Mouse (Mus musculus) forebrain, embryonic 16.5 days (tissue): ENCODE measurements at regions not wholly inside any gene's neighbourhood (a gene's known extent, or its start where the extent isn't known, plus 50 kb on each side); places are given as distances from the start of the nearest gene placed in this dataset.
"Not testable (repeated sequence)": the region's sequence is repeated elsewhere in the genome, so short reads cannot be mapped to it uniquely, and the experiment has no call there.

Experiments used
- ATAC-seq: fragments of 200-750 bp; cut with Nextera tagmentation; 2 replicates; pipeline ENCODE4 v1.8.0; 2017; ENCODE audit warnings: mild to moderate bottlenecking, moderate library complexity
- H3K27ac ChIP-seq: fragments of 300-500 bp; sonication (generic); 2 replicates; pipeline ENCODE4 v1.5.1; 2014; ENCODE audit warnings: low read length, control low read depth
- H3K27me3 ChIP-seq: fragments of 300-500 bp; sonication (generic); replicated peaks from 2 replicates; pipeline ENCODE4 v1.6.1; 2014; ENCODE audit warnings: low read length; ENCODE audit not compliant: control insufficient read depth, insufficient read depth
- H3K36me3 ChIP-seq: fragments of 300-500 bp; sonication (generic); 2 replicates; pipeline ENCODE4 v1.6.1; 2014; ENCODE audit not compliant: control insufficient read depth, insufficient read depth
- H3K4me1 ChIP-seq: fragments of 300-500 bp; sonication (generic); replicated peaks from 2 replicates; pipeline ENCODE4 v1.6.1; 2014; ENCODE audit warnings: low read length; ENCODE audit not compliant: control insufficient read depth, insufficient read depth
- H3K4me2 ChIP-seq: fragments of 300-500 bp; sonication (generic); 2 replicates; pipeline ENCODE4 v1.6.1; 2014; ENCODE audit warnings: mild to moderate bottlenecking, low read length, control low read depth
- H3K4me3 ChIP-seq: fragments of 300-500 bp; sonication (generic); replicated peaks from 2 replicates; pipeline ENCODE4 v1.5.1; 2014; ENCODE audit warnings: mild to moderate bottlenecking, low read length, control low read depth
- H3K9ac ChIP-seq: fragments of 300-500 bp; sonication (generic); replicated peaks from 2 replicates; pipeline ENCODE4 v1.6.1; 2014; ENCODE audit warnings: low read depth, low read length, control low read depth
- H3K9me3 ChIP-seq: fragments of 300-500 bp; sonication (generic); 2 replicates; pipeline ENCODE4 v1.6.1; 2016; ENCODE audit warnings: low read length; ENCODE audit not compliant: control insufficient read depth
- WGBS: fragments of 180-500 bp; shearing (Covaris S2); extraction: QIAGEN DNeasy Blood & Tissue Kit; methylation state at CpG from one replicate; pipeline ENCODE4 v1.1.7; 2014; 5-methylcytosine and 5-hydroxymethylcytosine counted together

DNA sequence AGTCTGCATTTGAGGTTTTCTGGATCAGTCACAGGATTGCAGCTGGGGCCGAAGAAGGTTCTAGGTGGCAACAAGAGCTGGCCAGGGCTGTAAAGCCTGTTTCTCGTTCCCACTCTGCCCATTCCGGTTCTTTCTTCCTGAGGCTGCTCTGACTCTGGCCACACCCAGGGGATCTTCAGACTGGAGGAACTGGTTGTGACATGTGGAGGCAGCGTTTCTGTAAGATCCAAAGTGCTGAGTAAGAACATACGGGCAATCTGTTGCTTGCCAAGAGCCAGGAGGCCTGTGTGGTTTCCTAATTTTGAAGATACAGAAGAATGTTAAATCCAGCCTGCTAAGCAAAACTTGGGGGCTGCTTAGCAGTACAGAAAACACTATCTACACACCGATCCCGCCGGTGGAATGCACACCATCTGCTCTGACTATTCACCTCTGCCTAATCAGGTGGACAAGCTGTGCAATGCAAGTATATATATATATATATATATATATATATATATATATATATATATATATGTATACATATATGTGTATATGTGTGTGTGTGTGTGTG is 99.3 kb upstream of the Bmp2k start:
- Histone ChIP-seq H3K4me2 (no peak overlapping the region), H3K27me3 (no peaks in the 10 kb centered on the region), H3K4me3 (no peak overlapping the region), H3K9ac (no peak overlapping the region), H3K4me1 (no peaks in the 10 kb centered on the region), H3K9me3 (no peaks in the 10 kb centered on the region), H3K36me3 (no peaks in the 10 kb centered on the region), H3K27ac (no peak overlapping the region)
- WGBS = 71% methylated on average over 8 of the region's 8 CpGs
- no peak for ATAC-seq

DNA sequence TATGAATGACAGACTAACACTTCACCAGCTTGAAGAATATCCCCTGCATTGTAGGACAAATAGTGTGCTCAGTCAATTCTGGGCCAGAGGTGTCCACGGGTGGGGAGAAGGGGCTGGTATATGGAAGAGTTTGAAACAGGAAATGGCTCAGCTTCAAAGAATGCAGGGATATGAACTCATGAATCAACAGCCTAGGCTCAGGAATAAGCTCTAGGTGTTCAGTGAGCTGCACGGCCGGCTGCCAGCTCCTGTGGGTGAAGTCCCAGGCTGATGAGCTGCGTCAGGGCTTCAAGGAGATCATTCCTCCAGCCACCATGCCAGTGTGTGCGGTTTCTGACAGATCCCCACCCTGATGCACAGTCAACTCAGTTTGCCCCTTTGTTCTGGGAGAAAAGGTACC is 98.8 kb upstream of the Bmp2k start:
- Histone ChIP-seq H3K4me1 (no peaks in the 10 kb centered on the region), H3K36me3 (no peaks in the 10 kb centered on the region), H3K9me3 (no peaks in the 10 kb centered on the region), H3K27me3 (no peaks in the 10 kb centered on the region), H3K9ac (no peak overlapping the region), H3K4me2 (no peak overlapping the region), H3K4me3 (no peak overlapping the region), H3K27ac (no peak overlapping the region)
- 78% methylated on average over 5 of the region's 5 CpGs for WGBS
- no peak for ATAC-seq

DNA sequence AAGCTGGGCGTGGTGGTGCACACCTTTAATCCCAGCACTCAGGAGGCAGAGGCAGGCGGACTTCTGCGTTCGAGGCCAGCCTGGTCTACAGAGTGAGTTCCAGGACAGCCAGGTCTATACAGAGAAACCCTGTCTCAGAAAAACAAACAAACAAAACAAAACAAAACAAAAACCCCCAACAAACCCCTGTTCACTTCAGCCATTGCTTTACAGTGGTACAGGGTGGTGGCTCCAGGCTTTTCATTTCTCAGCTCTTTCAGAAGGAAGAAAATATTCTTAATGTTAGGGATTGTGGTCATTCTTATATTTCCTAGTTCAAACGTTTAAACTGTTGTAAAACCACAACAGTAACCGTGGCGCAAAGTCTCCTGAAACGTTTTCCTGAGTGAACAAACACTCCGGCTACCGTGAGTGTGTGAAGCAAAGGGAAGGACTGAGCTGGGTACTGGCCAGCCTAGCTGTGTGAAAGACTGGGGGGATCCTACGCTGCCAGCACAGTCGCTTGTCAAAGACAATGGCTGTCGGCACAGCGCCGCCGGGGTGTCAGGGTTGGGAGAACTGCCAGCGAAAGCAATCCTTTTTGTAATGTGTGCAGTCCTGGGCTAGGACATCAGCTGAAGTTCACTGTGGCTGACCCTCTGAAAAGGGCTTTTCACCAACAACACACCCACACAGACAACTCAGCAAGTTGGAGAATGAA is 91.8 kb upstream of the Bmp2k start:
- ATAC-seq = peak; percentile 96
- H3K9ac ChIP-seq = 0 out of 2 replicates have a peak overlapping the region, but pooled peaks have one; percentile 20
- H3K4me3 ChIP-seq = no peak overlapping the region
- H3K27me3 ChIP-seq = no peaks in the 10 kb centered on the region
- H3K4me1 ChIP-seq = peaks cover 9% of the 10 kb centered on the region
- H3K9me3 ChIP-seq = no peaks in the 10 kb centered on the region
- H3K27ac ChIP-seq = no peak overlapping the region
- H3K4me2 ChIP-seq = peak overlapping the region; percentile 41
- WGBS = 24% methylated on average over 17 of the region's 17 CpGs
- no peaks in the 10 kb centered on the region for H3K36me3 ChIP-seq

DNA sequence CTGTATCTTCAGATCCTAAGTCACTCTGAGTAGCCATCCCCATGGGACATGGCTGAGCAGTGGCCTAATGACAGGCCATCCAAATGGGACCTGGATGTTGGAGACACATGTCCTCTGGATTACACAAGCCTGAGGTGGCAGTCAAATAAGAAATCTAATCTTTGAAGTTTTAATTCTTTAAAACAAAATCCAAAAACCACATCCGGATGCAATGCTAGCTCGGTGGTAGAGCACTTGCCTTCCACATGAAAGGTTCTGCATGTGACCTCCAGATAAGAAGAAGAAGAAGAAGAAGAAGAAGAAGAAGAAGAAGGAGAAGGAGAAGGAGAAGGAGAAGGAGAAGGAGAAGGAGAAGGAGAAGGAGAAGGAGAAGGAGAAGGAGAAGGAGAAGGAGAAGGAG is 89.1 kb upstream of the Bmp2k start:
- 94% methylated on average over 2 of the region's 2 CpGs for WGBS
- ATAC-seq, H3K27ac ChIP-seq, H3K27me3 ChIP-seq, H3K36me3 ChIP-seq, H3K9ac ChIP-seq, H3K9me3 ChIP-seq, H3K4me3 ChIP-seq, H3K4me2 ChIP-seq: not testable (repeated sequence)
- H3K4me1 ChIP-seq = peaks cover 11% of the 10 kb centered on the region

DNA sequence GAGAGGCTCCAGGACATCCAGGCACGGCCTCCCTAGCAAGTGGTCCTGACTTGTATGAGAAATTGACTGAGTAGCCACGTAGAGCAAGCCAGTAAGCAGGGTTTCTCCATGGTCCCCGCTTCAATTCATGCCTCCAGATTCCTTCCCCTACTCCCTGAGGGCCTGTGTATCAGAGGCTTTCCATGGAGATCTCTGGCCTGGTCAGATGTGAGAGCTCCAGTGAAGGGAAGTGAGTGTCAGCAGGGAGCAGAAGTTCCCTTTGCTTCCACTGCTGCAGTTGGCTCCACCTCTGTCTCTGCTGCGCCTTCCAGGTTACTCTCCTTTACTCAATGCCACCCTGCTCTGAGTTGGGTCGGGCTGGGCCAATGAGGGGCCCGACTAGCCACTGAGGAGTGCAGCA is 88.3 kb upstream of the Bmp2k start:
- H3K4me2 ChIP-seq = no peak overlapping the region
- ATAC-seq = no peak
- H3K9ac ChIP-seq = no peak overlapping the region
- no peak overlapping the region for H3K27ac ChIP-seq
- no peaks in the 10 kb centered on the region for H3K27me3 ChIP-seq
- WGBS = 79% methylated on average over 6 of the region's 6 CpGs
- H3K36me3 ChIP-seq = no peaks in the 10 kb centered on the region
- H3K4me1 ChIP-seq = peaks cover 11% of the 10 kb centered on the region
- no peak overlapping the region for H3K4me3 ChIP-seq
- no peaks in the 10 kb centered on the region for H3K9me3 ChIP-seq

DNA sequence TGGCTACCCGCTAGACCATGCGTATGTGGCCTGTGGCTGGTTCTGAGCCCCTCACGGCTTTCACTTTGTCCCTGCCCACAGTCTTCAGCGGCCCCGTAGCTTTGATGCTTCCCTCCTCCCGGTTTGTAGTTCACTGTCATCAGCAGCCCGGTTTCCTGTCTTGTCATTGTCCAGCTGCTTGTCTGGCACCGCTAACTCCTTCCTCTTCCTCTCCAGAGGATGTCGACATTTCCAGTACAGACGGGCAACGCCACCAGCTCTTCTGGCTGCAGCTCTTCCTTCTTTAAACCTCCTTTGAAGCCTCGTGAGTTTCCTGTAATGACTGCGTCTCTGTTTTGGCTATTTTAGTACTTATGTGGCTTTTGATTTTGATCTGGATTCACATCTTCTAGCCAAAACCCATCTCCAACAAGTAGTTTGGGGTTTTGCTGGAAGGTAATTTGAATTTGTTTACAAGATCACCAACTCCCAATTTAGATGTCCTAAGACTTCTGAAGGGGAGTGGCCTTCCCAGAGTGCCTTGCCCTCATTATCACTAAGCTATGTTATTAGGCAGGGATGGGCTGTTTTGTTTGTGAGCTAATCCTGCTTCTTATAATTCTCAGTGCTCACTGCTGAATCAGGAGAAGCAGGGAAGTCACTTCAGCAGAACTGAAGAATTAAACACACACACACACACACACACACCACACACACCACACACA is 85.8 kb upstream of the Bmp2k start:
- Histone ChIP-seq H3K4me2 (no peak overlapping the region), H3K27me3 (no peaks in the 10 kb centered on the region), H3K9me3 (no peaks in the 10 kb centered on the region), H3K9ac (no peak overlapping the region), H3K36me3 (no peaks in the 10 kb centered on the region), H3K27ac (no peak overlapping the region), H3K4me3 (no peak overlapping the region), H3K4me1 (0 out of 2 replicates have a peak, but pooled peaks cover 2% of the 10 kb centered on the region)
- 51% methylated on average over 13 of the region's 13 CpGs for WGBS
- no peak for ATAC-seq

DNA sequence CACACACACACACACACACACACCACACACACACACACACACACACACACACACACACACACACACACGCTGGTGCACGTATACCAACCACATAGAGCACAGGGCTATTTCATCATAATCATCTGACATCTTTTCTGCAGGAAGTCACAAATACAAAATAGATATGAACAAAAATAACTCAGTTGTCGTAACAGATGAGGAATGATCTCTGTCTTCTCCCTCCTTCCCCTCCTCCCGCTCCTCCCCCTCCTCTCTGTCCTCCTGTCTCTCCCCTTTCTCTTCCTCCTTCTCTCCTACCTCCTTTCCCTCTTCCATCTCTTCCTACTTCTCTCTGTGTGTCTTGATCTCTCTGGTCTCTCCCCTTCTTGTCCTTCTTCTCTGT is 85.2 kb upstream of the Bmp2k start:
- no peak for ATAC-seq
- H3K4me2 ChIP-seq = no peak overlapping the region
- H3K27ac ChIP-seq = no peak overlapping the region
- 76% methylated on average over 4 of the region's 4 CpGs for WGBS
- no peaks in the 10 kb centered on the region for H3K36me3 ChIP-seq
- H3K4me3 ChIP-seq = no peak overlapping the region
- no peaks in the 10 kb centered on the region for H3K27me3 ChIP-seq
- no peak overlapping the region for H3K9ac ChIP-seq
- no peaks in the 10 kb centered on the region for H3K9me3 ChIP-seq
- 0 out of 2 replicates have a peak, but pooled peaks cover 2% of the 10 kb centered on the region for H3K4me1 ChIP-seq

DNA sequence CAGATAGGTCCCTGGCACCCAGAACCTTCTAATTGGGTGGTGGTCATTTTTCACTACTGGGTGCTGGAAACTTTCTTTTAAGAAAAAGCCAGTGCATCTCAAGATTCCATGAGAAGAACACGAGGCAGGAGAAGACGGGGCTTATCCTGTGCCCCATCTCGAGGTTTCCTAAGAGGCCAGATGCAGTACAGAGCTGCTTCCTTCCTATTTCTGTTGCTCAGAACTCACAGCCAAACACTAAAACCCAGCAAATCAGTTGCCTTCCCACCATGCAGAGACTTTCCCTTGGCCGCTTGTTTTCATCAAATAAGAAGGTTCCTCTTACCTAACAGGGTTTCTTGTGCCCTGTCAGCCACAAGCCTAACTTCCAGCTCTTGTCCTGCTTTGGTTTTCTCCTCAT is 84.7 kb upstream of the Bmp2k start:
- WGBS = 95% methylated on average over 4 of the region's 4 CpGs
- H3K9me3 ChIP-seq = no peaks in the 10 kb centered on the region

DNA sequence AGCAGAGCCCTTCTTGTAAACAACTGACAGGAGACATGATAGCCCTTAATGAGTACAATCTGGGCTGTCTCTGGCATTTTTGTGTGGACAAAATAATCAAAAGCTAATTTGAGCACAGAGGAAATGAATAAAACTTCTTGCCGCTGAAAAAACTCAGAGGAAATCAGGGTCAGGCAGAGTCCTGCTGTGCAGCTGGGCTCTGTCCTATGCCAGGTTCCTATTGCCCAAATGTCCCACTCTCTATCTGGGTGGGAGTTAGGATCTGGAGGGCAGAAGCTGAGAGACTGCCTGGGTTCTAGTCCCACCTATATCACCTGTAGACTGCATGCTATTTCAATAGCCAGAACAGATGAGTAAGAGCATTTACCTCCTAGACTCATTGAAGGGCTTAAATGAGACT is 83.8 kb upstream of the Bmp2k start:
- H3K4me2 ChIP-seq = no peak overlapping the region
- H3K9me3 ChIP-seq = no peaks in the 10 kb centered on the region
- H3K4me3 ChIP-seq = no peak overlapping the region
- no peak overlapping the region for H3K27ac ChIP-seq
- H3K36me3 ChIP-seq = no peaks in the 10 kb centered on the region
- WGBS = 75% methylated on average over 1 of the region's 1 CpGs
- peaks cover 2% of the 10 kb centered on the region; the same call in 1 of the 2 replicates for H3K4me1 ChIP-seq
- no peak for ATAC-seq
- no peaks in the 10 kb centered on the region for H3K27me3 ChIP-seq
- no peak overlapping the region for H3K9ac ChIP-seq

More for the DNA sequence above, 84.7 kb upstream of the Bmp2k start:
- Histone ChIP-seq H3K4me3 (no peak overlapping the region), H3K9ac (no peak overlapping the region), H3K27ac (no peak overlapping the region), H3K4me2 (no peak overlapping the region), H3K27me3 (no peaks in the 10 kb centered on the region), H3K36me3 (no peaks in the 10 kb centered on the region), H3K4me1 (peaks cover 2% of the 10 kb centered on the region; the same call in 1 of the 2 replicates)
- no peak for ATAC-seq
